Mouse (Mus musculus): ENCODE results near the gene Rbm18.

GRCm38 (mm10) chr2:36103069-36103554 lies 33.5 kb downstream of the Rbm18 start:
- no peak for TF ChIP-seq EP300 (optimal IDR thresholded peaks at IDR 0.05)
- TF ChIP-seq CTCF (IDR thresholded peaks at IDR 0.05; ENCODE audit: low read depth), result no peak
